Mouse (Mus musculus) thymus, adult 2 months (tissue): ENCODE measurements around the gene Ugt1a8. TPM values are rescaled to one million over a fixed set of nuclear protein-coding genes. Genes with fewer than 3 reads are reported as not detected.
"Not testable (repeated sequence)": the region's sequence is repeated elsewhere in the genome, so short reads cannot be mapped to it uniquely, and the experiment has no call there.

ENCODE experiments used
- DNase-seq: peaks from one replicate; pipeline ENCODE4 v3.0.0; 2021
- H3K27ac ChIP-seq: fragments of 200-500 bp; 2 replicates; pipeline ENCODE4 v1.5.1; 2012; ENCODE audit warnings: low read length, control low read depth; ENCODE audit not compliant: control insufficient read depth, insufficient read depth
- H3K27me3 ChIP-seq: fragments of 200-500 bp; 2 replicates; pipeline ENCODE4 v1.6.1; 2012; ENCODE audit warnings: mild to moderate bottlenecking, low read length, moderate library complexity, mixed read lengths; ENCODE audit not compliant: control insufficient read depth, insufficient read depth
- H3K36me3 ChIP-seq: fragments of 200-500 bp; 2 replicates; pipeline ENCODE4 v1.6.1; 2012; ENCODE audit warnings: mild to moderate bottlenecking, low read length, moderate library complexity; ENCODE audit not compliant: control insufficient read depth, insufficient read depth
- H3K4me1 ChIP-seq: fragments of 200-500 bp; replicated peaks from 2 replicates; pipeline ENCODE4 v1.6.1; 2012; ENCODE audit warnings: low read length; ENCODE audit not compliant: control insufficient read depth, insufficient read depth
- H3K4me3 ChIP-seq: fragments of 200-500 bp; 2 replicates; pipeline ENCODE4 v1.5.1; 2012; ENCODE audit warnings: mild to moderate bottlenecking, low read length, control low read depth, moderate library complexity; ENCODE audit not compliant: control insufficient read depth, insufficient read depth
- CTCF ChIP-seq: fragments of 200-500 bp; IDR thresholded peaks from 2 replicates; pipeline ENCODE4 v1.5.1; 2012; ENCODE audit warnings: mild to moderate bottlenecking, control low read depth, low read length, moderate library complexity, borderline replicate concordance; ENCODE audit not compliant: control insufficient read depth, poor library complexity, insufficient read depth; ENCODE audit errors: extremely low read depth
- POLR2A ChIP-seq: fragments of 200-500 bp; IDR thresholded peaks from 2 replicates; pipeline ENCODE4 v1.6.1; 2012; ENCODE audit warnings: mild to moderate bottlenecking, low read length, control low read depth, moderate library complexity; ENCODE audit not compliant: control insufficient read depth, poor library complexity, insufficient read depth; ENCODE audit errors: extremely low read depth
- WGBS: fragments of 180-500 bp; shearing (Covaris S2); methylation state at CpG from one replicate; pipeline ENCODE4 v1.1.7; 2018; 5-methylcytosine and 5-hydroxymethylcytosine counted together
- polyA plus RNA-seq: library from polyadenylated mRNA; depleted of rRNA; stranded (reverse); fragments of >200 nt; gene quantifications from 2 replicates; pipeline ENCODE4 v1.2.3, GENCODE M21; 2012

Gene Ugt1a8
- polyA plus RNA-seq, 1 experiment, result not detected

- not testable (repeated sequence) for H3K4me3 ChIP-seq, H3K4me1 ChIP-seq, DNase-seq, H3K36me3 ChIP-seq, H3K27ac ChIP-seq, H3K27me3 ChIP-seq
- WGBS, result 97% methylated on average over 6 of the region's 6 CpGs
Measured at GRCm38 (mm10) chr1:88112769-88113168, 25.2 kb downstream of the Ugt1a8 start.

- WGBS, result 50% methylated on average over 4 of the region's 4 CpGs
- H3K27ac ChIP-seq, result not testable (repeated sequence)
Measured at GRCm38 (mm10) chr1:88120550-88120949, 32.9 kb downstream of the Ugt1a8 start.

DNA sequence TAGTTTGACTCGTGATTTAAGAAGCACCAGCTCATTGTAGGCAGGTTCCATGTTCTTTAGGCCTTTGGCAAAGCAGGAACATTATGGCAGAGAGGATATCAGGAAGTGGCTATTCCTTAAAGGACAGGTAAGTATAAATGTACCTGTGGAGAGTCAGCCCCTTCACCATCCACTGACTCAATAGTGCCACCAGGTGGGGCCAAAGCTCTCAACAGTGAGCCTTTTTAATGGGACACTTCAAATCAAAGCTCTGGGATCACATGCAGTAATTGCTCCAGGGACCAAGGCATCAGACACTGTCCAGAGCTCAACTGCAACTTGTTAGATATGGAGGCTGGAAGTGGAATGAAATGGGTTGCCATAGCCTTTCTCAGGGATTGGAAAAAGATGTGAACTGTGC is 33.9 kb downstream of the Ugt1a8 start:
- not testable (repeated sequence) for H3K27me3 ChIP-seq, H3K4me3 ChIP-seq, DNase-seq, H3K4me1 ChIP-seq, H3K36me3 ChIP-seq, H3K27ac ChIP-seq
- no CpG with 5 or more reads among the region's 1 CpGs for WGBS

More at GRCm38 (mm10) chr1:88120550-88120949, 32.9 kb downstream of the Ugt1a8 start:
- H3K36me3 ChIP-seq, H3K4me3 ChIP-seq, H3K4me1 ChIP-seq, DNase-seq, H3K27me3 ChIP-seq: not testable (repeated sequence)
- TF ChIP-seq CTCF, result peak; percentile 29; the same call in 1 of the 2 replicates

- not testable (repeated sequence) for H3K4me1 ChIP-seq, H3K27ac ChIP-seq, H3K36me3 ChIP-seq, DNase-seq, H3K4me3 ChIP-seq, H3K27me3 ChIP-seq
- WGBS, result 85% methylated on average over 4 of the region's 4 CpGs
Measured at GRCm38 (mm10) chr1:88125827-88126360, 38.3 kb downstream of the Ugt1a8 start.

GRCm38 (mm10) chr1:88129091-88129490 is 41.5 kb downstream of the Ugt1a8 start:
- H3K36me3 ChIP-seq, DNase-seq, H3K4me3 ChIP-seq, H3K4me1 ChIP-seq, H3K27me3 ChIP-seq, H3K27ac ChIP-seq: not testable (repeated sequence)
- WGBS, result 93% methylated on average over 2 of the region's 2 CpGs

DNA sequence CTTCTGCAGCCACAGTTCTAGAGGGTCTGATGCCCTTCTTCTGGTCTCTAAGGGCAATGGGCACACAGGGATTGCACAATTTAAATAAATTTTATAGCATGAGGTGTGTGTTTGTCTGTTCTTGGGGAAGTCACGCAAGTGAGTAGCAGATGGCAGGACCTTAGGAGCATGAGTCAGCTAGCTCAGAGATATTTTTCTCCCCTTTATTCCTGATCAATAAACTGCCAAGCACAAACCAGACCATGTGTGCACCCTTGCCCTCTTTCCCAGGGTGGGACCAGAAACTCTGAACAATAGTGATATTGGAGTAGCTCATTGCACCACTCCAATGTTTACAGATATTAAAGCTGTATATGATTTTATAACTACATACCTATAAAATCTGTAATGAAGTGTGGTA is 42.6 kb downstream of the Ugt1a8 start:
- H3K27me3 ChIP-seq, H3K27ac ChIP-seq, H3K36me3 ChIP-seq, DNase-seq, H3K4me1 ChIP-seq, H3K4me3 ChIP-seq: not testable (repeated sequence)
- WGBS, result 96% methylated on average over 1 of the region's 1 CpGs

GRCm38 (mm10) chr1:88133908-88134456 is 46.4 kb downstream of the Ugt1a8 start:
- Histone ChIP-seq H3K27ac (no peak overlapping the region), H3K36me3 (no peaks in the 10 kb centered on the region), H3K4me1 (no peaks in the 10 kb centered on the region), H3K27me3 (no peaks in the 10 kb centered on the region), H3K4me3 (no peak overlapping the region)
- 11% methylated on average over 3 of the region's 3 CpGs for WGBS
- DNase-seq, result no peak
- TF ChIP-seq POLR2A (no peak), CTCF (no peak)

DNA sequence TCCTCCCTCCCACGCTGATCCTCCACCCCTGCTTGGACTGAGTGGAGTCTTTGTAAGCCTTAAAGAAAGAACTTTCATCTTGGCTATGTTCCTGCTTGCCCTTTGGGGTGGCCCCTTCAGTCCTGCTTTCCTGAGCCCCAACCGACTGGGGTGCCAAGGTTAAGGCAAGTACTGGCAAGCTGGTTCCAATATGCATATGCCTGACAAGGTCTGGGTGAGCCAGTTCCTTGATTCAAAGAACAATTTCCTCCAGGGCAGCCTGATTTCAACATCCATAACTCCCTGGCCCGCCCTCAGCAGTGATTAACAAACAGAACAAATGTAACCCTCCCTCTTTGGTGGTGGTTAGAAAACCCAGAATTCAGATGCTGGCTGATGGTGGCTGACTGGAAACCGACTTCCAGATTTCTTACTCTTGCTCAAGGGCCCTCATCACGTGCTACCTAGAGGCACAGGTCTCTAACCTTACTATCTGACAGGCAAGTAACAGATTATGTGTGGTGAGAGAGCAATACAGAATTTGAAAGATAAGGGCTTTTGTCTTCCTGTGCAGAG is 46.9 kb downstream of the Ugt1a8 start, which contains the start of gene Ugt1a6a:
TSS of gene Ugt1a6a (plus strand) at position 353 of the 555 bp plus-strand sequence.
- H3K4me1 ChIP-seq, H3K27me3 ChIP-seq, H3K27ac ChIP-seq, H3K36me3 ChIP-seq, H3K4me3 ChIP-seq, DNase-seq: not testable (repeated sequence)
- 38% methylated on average over 5 of the region's 5 CpGs for WGBS

GRCm38 (mm10) chr1:88135229-88135904 is 47.8 kb downstream of the Ugt1a8 start:
- H3K4me3 ChIP-seq, H3K4me1 ChIP-seq, H3K27ac ChIP-seq, DNase-seq, H3K36me3 ChIP-seq, H3K27me3 ChIP-seq: not testable (repeated sequence)
- 97% methylated on average over 6 of the region's 6 CpGs for WGBS
